Mouse (Mus musculus) v-Abl transformed pro-B cells (cell line): ENCODE results near the gene Gm20388.

Source experiments
- in situ Hi-C, 2 experiments: fragments of 400-800 bp; cut with MboI; formaldehyde crosslinking; loops; one replicate each; pipeline ENCODE4 v1.15.1; 2025; ENCODE audit not compliant: unreplicated experiment in 2 of 2

Gm20388 gene

DNA sequence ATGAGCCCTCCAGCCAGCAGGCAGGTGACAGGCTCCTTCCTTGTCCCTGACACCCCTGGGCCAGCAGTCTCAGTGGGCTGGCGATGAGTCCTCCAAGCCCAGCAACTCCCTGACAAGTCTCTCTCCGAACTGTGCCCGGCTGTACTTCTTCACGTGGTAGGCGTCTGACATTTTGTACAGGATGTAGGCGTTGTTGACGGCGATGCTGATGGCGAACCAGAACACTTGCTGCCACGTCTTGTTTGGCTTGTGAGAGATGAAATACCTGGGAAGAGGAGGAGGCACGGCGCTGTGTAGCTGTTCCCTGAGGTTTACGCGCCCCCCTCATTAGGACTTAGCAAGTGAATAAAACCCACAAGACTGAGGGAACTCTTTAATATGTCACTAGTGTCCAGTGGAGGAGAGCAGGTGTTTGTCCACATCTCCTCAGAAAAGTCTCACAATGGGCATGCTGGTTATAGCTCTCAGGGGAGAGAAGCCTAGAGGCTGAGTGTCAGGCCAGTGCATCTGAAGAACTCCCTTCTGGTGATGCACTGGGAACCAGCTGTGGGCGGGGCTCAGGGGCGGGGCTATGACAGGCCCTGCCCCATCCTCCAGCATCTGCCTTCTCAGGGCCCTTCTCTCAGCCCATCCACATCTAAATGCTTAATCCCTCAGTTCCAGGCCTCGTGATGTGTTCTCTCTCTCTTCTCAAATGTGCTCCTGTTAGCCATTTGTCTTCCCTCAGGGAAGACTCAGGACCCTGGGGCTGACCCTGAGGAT lies 4460.0 kb downstream of the Gm20388 start:
- in situ Hi-C loops = no loop called here

DNA sequence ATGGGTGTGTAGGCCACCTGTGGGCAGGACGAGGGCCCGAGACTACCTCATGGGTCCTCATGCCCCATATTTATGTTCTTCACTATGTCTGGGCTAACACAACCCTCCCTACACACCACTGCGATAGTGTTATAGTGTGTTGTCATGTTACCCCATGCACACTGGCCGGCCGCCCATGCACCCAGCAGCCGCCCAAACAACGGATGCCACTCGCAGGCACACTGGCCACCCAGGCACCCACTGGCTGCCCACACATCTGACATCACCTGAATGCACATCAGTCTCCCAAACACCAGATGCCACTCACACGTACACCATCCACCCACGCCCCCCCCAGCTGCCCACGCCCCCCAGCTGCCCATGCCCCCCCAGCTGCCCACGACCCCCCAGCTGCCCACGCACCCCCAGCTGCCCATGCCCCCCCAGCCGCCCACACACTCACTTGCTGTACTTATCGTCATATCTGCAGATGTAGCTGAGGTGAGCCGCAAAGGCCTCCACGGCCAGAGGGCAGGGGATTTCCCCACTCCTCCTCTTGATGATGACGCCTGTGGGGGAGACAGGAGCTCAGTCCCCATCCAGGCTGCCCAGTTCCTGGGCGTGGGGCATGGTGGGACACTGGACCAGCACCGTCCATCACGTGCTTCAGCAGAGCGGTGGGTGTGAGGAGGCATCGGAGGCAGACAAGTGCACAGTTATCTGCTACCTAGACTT lies 4460.9 kb downstream of the Gm20388 start:
- in situ Hi-C loops = no loop called here

DNA sequence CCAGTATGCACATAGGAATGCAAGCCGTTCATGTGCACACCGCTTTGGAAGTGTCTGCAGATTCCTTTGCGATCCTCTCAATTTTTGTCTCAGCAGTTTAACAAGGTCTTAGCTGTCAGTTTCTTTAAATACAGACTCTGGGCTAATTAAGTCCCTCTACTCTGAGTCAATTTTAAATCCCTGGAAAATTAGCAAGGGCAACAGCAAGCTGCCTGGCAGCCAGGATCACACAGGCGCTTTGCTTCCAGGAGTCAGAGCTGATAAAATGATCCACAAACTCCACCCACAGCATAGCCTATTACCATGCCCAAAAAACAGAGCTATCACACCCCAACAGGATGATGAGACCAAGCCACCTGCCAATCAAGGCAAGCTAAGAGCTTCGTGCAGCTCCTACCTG lies 4463.1 kb downstream of the Gm20388 start:
- in situ Hi-C loops = no loop called here

DNA sequence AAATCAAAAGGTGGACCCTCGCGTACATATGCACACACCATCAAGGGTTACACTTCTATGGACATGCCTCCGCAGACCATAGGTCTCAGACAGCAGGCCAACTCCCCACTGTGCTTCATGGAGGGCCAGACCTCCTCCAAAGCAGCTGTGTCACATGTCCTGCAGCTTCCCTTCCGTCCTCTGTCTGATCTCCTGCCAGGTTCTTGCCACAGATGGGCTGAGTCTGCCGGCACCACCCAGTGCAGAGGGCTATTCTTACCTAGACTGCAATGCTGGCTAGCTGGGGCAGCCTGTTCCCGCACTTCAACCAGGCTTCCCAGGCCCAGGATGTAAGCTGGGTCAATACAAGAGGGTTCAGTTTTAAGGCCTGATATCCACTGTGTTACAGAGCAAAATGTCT lies 4464.5 kb downstream of the Gm20388 start:
- in situ Hi-C loops = no loop called here

DNA sequence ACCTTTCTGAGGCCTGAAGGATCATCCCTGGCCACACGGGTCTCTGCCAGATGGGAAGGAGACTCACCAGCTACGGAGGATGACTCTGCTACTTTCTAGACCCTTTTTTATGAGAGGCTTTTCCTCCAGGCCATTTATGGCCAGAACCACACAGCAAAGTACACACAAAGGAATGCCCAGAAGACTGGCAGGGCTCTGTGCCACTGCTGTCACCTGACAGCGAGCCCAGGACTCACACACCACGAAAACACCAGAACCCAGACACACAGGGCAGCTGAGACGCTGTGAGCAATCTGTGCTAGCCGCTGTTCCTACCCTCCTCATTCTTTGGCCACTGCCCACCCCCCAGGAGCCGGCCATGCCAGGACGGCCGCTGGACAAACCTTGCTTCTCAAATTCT lies 4465.1 kb downstream of the Gm20388 start:
- in situ Hi-C loops = no loop called here

DNA sequence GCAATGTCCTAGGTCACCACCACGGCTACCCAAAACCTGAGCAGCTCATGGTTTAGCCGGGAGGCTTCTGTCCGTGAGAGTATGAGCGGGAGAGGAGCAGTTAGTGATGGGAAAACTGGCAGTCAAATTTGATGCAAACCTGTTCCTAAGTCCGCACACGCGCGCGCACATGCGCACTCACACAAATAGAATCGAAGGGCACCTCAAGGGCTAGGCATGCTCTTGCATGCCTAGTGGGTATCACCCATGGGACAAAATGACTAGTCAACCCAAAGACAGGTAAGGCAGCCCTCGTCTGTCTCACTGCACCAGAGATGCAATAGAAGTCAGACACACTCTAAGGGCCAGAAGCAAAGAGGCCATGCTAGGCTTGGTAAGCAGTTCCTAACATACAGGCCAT lies 4465.8 kb downstream of the Gm20388 start:
- in situ Hi-C loops = no loop called here

DNA sequence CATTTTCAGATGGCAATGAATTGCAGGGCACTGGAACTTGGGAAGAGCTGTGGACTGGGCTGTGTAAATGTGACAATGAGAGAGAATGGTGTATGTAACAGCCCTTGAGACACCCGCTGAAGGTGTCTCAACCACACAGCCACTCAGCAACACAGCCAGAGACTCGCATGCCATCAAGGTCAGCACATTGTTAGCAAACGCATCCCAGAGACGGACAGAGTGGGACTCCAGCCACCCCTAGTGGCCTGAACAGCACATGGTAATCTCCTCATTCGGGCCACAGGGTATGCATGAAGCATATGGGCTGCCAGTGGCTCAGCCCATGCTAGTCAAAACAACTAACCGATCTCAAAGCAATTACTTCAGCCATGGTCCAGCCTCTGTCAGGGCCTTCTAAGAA lies 4468.6 kb downstream of the Gm20388 start:
- in situ Hi-C loops = no loop called here

DNA sequence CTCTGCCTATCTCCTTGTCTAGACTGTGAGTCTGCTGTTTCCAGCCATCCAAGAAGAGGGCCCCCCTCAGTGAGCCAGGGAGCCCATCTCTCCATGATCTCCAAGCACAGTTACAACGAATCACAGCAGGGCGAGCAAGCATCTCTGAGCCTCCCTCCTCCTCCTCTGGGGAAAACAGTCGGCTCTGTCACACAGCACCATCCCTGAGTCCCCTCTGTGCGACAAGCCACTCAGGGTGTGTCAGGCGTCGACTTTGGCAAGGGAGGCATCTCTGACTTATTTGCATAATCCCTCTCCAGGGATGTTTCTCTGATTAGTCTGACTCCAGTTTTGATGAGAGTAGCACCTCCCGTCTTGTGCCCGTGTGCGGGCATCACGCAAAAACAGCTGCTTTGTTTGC lies 4471.6 kb downstream of the Gm20388 start:
- in situ Hi-C loops = no loop called here

DNA sequence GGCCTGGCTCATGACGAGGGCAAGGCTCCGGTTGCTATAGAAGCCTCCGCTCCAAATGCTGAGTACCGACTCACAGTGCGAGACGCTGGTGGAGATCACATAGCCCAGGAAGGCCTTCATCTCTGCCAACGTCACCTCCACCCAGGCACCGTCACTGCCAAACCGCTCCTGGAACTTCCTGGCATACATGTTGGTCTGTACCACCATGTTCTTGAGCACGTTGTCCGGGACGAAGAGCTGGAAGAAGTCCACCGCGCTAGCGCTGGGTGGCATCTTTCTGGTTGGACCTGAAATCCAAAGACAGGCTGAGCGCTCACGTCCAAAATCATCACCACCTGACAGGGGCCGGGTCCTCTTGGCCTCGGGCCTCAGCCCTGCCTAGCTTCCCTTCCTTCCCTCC lies 4473.7 kb downstream of the Gm20388 start:
- in situ Hi-C loops = no loop called here

DNA sequence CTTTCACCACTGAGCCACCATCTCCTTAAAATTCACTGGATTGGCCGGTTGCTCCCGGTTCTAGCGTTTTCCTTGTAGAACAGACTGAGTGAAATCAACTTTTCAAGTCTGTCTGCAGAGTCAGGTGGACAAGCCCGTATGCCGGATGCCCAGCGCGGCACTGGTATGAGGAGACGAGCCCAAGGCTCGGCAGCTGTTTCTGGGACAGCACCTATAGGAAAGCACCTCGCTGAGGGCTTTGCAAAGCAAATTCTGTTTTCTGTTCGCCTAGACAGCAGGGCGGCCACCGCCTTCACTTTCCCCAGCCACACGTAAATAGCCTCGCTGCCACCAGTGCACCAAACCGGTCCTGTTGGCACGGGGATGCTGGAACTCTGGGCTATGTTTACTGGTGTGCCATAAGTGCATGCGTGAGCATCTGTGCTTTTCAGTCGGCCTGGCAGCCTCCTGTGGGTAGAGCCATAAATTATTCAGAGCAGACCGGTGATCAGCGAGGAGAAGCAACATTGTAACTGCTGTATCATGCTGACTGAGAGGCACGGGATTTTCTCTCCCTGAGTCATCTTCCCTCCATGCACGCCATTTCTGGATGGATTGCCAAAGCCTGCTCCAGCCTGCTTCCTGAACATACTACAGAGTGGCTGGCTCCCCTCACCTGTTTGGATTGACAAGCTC lies 4475.7 kb downstream of the Gm20388 start:
- in situ Hi-C loops = no loop called here

DNA sequence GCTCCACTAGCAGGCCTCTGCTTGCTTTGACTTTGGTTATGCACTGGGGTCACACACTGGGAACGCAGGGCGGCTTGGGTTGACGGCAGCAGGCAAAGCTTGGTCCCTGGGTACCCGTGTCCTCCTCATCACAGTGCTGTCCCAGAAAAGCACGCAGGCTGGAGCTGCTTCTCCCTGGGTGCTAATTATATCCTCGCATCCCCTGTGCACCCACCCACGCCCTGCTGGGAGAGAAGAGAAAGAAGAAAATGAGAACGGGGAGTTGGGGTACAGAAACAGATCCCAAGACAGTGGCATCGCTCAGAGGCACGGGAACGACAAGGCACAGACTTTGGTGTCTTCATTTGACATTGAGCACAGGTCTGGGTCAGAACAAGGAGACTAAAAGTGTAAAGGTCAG lies 4478.9 kb downstream of the Gm20388 start:
- in situ Hi-C loops = no loop called here

DNA sequence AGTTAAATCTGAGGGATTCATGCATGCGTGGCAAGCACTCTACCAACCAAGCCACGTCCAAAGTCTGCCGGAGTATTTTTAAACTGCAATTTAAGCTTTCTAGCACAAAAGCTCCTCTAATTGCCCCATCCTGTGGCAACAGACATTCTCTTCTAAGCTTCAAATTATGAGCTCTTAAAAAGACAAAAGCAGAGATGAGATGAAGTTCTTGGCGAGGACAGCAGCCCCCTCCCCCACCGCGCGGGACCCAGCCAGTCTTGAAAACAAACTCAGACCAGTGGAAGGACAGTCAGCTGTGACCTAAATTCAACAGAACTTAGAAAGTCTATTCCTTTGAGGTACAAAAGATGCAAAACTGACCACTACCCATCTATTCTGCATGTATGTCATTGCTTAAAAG lies 4480.6 kb downstream of the Gm20388 start:
- in situ Hi-C loops = no loop called here

DNA sequence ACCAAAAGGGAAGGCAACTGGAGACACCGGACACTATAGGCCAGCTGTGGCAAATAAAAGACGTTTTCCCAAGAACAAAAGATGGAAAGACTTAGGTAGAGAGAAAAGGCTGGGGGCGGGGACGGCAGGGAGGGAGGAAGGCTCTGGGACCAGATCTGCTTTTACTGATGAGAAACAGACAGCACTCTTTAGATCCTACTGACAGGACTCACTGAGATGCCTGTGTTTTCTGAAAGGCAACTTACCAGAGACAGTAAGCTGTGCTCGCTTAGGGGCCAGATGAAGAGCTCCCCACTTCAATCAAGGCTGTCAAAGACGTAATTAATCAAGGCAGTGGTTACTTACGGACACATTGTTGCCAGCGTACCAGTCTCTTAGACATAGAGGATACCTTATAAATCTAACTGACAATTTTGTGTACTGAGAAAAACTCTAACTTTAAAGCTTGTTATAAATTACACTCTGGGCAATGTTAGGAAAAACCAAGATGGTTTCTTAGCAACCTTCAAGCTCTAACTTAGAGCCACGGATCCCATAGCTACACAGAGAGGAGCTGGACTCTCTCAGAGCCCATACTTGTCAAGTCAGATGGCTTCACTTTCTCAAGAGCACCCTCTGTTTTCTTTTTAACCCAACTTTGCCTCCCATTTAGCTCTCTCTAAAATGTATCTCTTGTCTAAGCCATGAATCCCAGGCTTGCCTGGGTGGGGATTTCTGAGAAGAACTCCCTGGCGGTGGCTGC lies 4481.8 kb downstream of the Gm20388 start:
- in situ Hi-C loops = no loop called here

DNA sequence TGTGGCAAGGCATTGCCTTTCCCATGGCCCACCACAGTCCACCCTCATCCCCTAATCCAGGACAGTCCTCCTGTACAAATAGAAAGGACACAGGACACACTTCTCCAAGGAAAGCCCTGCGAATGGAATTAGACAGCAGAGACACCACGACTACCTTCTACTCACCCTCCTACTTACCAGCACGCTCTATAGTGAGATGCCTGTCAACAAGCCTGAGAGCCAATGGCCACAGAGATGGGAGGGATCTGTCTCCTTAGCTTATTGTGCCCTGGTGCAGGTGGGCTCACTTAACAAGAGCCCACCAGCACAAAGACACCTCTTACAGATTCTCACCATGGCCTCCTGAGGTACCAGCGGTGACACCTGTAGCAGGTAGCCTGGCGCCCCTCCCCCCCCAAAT lies 4482.4 kb downstream of the Gm20388 start:
- in situ Hi-C loops = no loop called here

DNA sequence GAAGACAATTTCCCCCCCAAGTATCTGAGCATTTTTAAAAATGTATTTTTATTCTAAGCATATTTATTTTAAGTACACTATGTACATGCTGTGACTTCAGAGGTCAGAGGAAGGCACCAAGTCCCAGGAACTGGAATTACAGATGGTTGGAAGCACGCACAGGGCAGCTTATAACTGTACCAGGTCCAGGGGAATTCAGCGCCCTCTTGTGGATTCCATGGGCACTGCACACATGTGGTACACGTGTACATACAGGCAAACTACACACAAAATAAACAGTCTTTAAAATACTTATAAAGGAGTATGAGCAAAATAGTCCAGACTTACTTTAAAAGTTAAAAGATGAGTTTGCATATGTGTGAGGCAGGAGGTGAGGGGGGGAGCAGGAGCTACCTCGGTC lies 4483.3 kb downstream of the Gm20388 start:
- in situ Hi-C loops = no loop called here

DNA sequence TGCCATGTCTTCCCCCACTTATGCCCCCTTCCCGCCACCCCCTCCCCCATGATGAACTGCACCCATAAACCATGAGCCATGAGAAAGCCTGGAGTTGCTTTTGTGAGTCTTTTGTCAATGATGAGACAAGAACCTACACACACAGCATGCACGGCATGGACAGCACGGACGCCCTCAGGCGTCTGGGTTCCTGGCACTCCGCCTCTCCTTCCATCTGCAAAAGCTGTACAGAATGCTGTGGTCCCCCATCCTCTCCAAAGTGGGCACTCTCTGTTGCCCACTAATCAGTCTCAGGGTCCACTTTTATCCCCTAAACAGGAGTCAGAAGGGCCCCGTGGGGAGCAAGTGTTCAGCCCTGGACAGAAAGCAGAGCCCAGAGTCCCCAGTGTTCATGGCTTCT lies 4484.3 kb downstream of the Gm20388 start:
- in situ Hi-C loops = no loop called here
